Mouse (Mus musculus): ENCODE results near the gene Scube2. TPM values are rescaled to one million over a fixed set of nuclear protein-coding genes. Genes with fewer than 3 reads are reported as not detected.

Scube2 gene
- polyA plus RNA-seq, 1 experiment from 2014 or later: 1.3 TPM

DNA sequence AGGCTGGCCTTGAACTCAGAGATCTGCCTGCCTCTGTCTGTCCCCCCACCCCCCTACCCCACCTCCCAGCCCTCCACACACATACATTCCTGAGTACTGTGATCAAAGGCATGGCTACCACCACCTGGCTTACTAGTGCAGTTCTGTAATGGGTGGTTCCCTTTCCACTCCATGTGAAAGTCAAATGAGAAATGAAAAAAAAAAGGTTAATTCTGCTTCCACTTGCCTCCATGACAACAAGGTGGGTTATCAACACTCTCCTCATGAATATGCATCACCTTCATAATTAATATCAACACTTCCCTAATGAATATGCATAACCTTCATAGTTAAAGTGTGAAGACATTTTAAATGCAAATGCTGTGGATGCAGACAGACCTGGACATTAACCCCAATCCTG is 9.6 kb upstream of the Scube2 start:
- Histone ChIP-seq H3K27me3 (ENCODE audit: insufficient read depth, low read length) (no peaks in the 10 kb centered on the region), H3K36me3 (ENCODE audit: insufficient read depth) (no peaks in the 10 kb centered on the region), H3K4me2 (no peak overlapping the region), H3K4me1 (ENCODE audit: insufficient read depth) (no peaks in the 10 kb centered on the region), H3K9me3 (ENCODE audit: low read depth, low read length) (no peaks in the 10 kb centered on the region), H3K4me3 (ENCODE audit: low read depth, low read length) (no peak overlapping the region), H3K9ac (no peak overlapping the region), H3K27ac (ENCODE audit: low read depth) (no peak overlapping the region)
- ATAC-seq (ENCODE audit: insufficient read depth) (no peak), DNase-seq (no peak)
- TF ChIP-seq CTCF (IDR thresholded peaks at IDR 0.05; ENCODE audit: low read depth): no peak

DNA sequence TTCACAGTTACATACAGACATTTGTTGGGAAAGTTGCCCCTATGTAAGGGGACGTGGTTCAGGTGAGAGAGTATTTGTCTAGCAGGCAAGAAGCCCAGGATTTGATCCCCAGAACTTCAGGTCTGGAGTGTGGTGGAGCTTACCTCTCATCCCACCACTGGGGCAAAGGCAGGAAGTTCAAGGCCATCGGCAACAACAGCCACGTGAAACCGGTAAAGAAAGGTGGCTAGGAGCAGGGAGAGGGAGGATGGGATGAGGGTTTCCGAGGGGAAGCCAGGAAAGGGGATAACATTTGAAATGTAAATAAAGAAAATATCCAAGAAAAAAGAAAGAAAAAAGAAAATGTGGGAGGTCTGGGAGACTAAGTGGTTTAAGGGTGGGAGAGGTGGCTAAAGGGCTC is 7.7 kb upstream of the Scube2 start:
- H3K4me1 ChIP-seq (ENCODE audit: insufficient read depth): no peaks in the 10 kb centered on the region
- H3K4me2 ChIP-seq: no peak overlapping the region
- no peaks in the 10 kb centered on the region for H3K9me3 ChIP-seq (ENCODE audit: low read depth, low read length)
- ATAC-seq (ENCODE audit: insufficient read depth): no peak
- 33% methylated on average over 5 of the region's 5 CpGs for WGBS
- no peaks in the 10 kb centered on the region for H3K36me3 ChIP-seq (ENCODE audit: insufficient read depth)
- no peak for DNase-seq
- no peak overlapping the region for H3K9ac ChIP-seq
- H3K4me3 ChIP-seq (ENCODE audit: low read depth, low read length): no peak overlapping the region
- no peaks in the 10 kb centered on the region for H3K27me3 ChIP-seq (ENCODE audit: insufficient read depth, low read length)
- no peak overlapping the region for H3K27ac ChIP-seq (ENCODE audit: low read depth)
- no peak for TF ChIP-seq CTCF (IDR thresholded peaks at IDR 0.05; ENCODE audit: low read depth)

DNA sequence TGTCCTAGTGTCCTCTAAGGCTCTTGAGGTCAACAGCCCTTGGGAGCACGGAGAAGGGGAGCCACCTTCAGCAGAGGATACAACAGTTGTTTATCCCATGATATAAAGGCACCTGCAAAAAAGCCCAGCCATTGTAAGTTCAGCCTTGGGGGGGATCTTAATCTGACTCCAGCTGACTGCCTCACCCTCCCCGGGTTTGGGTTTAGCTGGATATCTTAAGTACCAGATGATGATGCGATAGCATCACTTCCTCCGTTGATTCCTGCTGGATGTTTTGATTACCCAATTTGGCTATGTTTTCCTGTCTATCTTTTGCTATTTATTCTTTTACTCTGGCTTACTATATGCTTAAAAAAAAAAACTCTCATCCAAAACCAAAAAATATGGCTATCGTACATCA is 5.8 kb upstream of the Scube2 start:
- H3K9me3 ChIP-seq (ENCODE audit: low read depth, low read length): no peaks in the 10 kb centered on the region
- no peak overlapping the region for H3K4me3 ChIP-seq (ENCODE audit: low read depth, low read length)
- no peak overlapping the region for H3K27ac ChIP-seq (ENCODE audit: low read depth)
- no peaks in the 10 kb centered on the region for H3K36me3 ChIP-seq (ENCODE audit: insufficient read depth)
- H3K9ac ChIP-seq: no peak overlapping the region
- no peaks in the 10 kb centered on the region for H3K4me1 ChIP-seq (ENCODE audit: insufficient read depth)
- DNase-seq (no peak), ATAC-seq (ENCODE audit: insufficient read depth) (no peak)
- no peak overlapping the region for H3K4me2 ChIP-seq
- 79% methylated on average over 5 of the region's 5 CpGs for WGBS
- no peaks in the 10 kb centered on the region for H3K27me3 ChIP-seq (ENCODE audit: insufficient read depth, low read length)
- TF ChIP-seq CTCF (IDR thresholded peaks at IDR 0.05; ENCODE audit: low read depth): no peak

DNA sequence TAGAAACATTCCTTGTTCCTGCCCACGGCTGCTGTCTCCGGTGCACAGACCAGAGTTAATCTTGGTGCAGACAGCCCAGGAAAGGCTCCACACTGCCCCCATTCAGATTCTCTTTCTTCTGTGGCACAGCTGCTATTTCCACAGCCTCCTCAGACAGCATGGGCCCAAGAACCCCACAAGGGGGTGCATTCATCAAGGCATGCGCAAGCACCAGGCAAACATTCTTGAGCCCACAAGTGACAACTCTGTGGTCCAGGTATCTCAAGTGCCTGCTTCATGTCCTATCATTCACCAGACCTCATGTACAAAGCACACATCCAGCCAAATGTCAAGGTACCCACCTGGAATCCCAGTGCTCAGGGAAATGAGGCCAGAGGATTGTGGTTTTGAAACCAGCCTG is 3.0 kb upstream of the Scube2 start:
- peak; percentile 69 for DNase-seq
- no peak overlapping the region for H3K27ac ChIP-seq (ENCODE audit: low read depth)
- H3K4me1 ChIP-seq (ENCODE audit: insufficient read depth): no peaks in the 10 kb centered on the region
- 28% methylated on average over 3 of the region's 3 CpGs for WGBS
- peaks cover 18% of the 10 kb centered on the region for H3K27me3 ChIP-seq (ENCODE audit: insufficient read depth, low read length)
- no peaks in the 10 kb centered on the region for H3K9me3 ChIP-seq (ENCODE audit: low read depth, low read length)
- no peak overlapping the region for H3K9ac ChIP-seq
- TF ChIP-seq CTCF (IDR thresholded peaks at IDR 0.05; ENCODE audit: low read depth): peak; percentile 67
- no peaks in the 10 kb centered on the region for H3K36me3 ChIP-seq (ENCODE audit: insufficient read depth)
- no peak overlapping the region for H3K4me3 ChIP-seq (ENCODE audit: low read depth, low read length)
- ATAC-seq (ENCODE audit: insufficient read depth): peak; percentile 55; the same call in 1 of the 2 replicates
- no peak overlapping the region for H3K4me2 ChIP-seq

DNA sequence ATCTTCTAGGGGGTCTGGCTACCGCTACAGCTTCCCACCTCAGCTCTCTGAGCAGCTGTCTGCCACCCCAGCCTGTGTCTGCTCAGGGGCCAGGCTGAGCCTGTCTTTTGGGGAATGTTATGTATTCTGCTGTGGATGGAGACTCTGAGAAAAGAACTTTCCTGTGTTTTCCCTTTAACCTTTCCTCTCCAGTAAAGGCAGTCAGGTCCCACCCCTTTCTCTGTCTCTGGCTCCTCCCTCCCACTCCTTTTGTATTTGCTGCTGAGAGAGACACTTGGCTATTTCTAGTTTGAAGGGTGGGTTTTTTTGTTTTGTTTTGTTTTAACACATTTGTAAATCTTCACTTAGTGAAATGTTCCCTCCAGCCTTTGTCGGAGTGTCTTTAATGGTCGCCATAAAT is 1.2 kb upstream of the Scube2 start:
- no peak for TF ChIP-seq CTCF (IDR thresholded peaks at IDR 0.05; ENCODE audit: low read depth)
- ATAC-seq (ENCODE audit: insufficient read depth) (no peak), DNase-seq (no peak)
- Histone ChIP-seq H3K27ac (ENCODE audit: low read depth) (no peak overlapping the region), H3K36me3 (ENCODE audit: insufficient read depth) (no peaks in the 10 kb centered on the region), H3K4me1 (ENCODE audit: insufficient read depth) (no peaks in the 10 kb centered on the region), H3K4me3 (ENCODE audit: low read depth, low read length) (no peak overlapping the region), H3K9ac (no peak overlapping the region), H3K27me3 (ENCODE audit: insufficient read depth, low read length) (peaks cover 18% of the 10 kb centered on the region), H3K4me2 (no peak overlapping the region), H3K9me3 (ENCODE audit: low read depth, low read length) (no peaks in the 10 kb centered on the region)
- WGBS: 71% methylated on average over 3 of the region's 3 CpGs

DNA sequence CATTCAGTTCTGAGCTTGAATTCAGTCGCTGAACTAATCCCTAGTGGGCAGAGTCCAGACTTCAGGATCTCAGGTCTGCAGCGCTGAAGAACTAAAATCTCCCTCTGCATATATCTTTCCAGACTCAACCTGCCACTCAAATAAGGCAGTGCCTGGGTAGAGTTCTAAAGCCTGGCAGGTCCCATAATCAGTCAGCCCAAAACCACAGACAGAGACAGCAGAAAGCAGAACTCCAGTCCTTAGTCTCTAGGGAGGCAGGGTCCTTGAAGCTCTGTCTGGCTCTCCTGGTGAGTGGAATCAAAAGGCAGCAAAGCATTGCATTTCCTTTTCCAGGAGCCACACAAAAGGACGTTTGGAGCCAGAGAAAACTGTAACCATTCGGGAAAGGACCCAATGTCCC is 1.9 kb downstream of the Scube2 start:
- ATAC-seq (ENCODE audit: insufficient read depth): no peak
- 31% methylated on average over 4 of the region's 4 CpGs for WGBS
- H3K4me3 ChIP-seq (ENCODE audit: low read depth, low read length): no peak overlapping the region

DNA sequence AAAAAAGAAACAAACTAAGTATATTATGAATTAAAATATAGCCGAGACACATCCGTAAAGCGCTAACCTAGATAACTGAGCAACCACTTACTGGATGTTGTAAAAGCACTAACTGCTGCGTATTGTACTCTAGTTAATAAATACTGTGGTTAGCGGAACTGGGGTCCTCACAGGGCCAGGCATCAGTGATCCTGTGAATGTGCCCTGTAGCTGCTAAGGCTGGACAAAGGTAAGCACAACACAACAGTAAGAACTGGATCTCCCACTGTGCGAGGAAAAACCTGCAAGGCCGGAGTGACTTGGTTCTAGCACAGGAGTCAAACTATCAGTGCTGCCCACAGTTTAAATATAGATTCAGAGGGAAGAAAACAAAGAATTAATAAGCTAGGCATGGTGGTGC is 5.3 kb downstream of the Scube2 start:
- no peak for ATAC-seq (ENCODE audit: insufficient read depth)
- H3K9me3 ChIP-seq (ENCODE audit: low read depth, low read length): no peaks in the 10 kb centered on the region
- peaks cover 5% of the 10 kb centered on the region; the same call in 1 of the 2 replicates for H3K4me1 ChIP-seq (ENCODE audit: insufficient read depth)
- TF ChIP-seq CTCF (IDR thresholded peaks at IDR 0.05; ENCODE audit: low read depth): no peak
- WGBS: 64% methylated on average over 7 of the region's 7 CpGs
- H3K36me3 ChIP-seq (ENCODE audit: insufficient read depth): no peaks in the 10 kb centered on the region
- H3K4me3 ChIP-seq (ENCODE audit: low read depth, low read length): no peak overlapping the region
- peaks cover 11% of the 10 kb centered on the region for H3K27me3 ChIP-seq (ENCODE audit: insufficient read depth, low read length)
- H3K4me2 ChIP-seq: no peak overlapping the region
- no peak for DNase-seq
- no peak overlapping the region for H3K27ac ChIP-seq (ENCODE audit: low read depth)
- no peak overlapping the region for H3K9ac ChIP-seq

More for the DNA sequence above, 1.9 kb downstream of the Scube2 start:
- DNase-seq: no peak
- no peaks in the 10 kb centered on the region for H3K36me3 ChIP-seq (ENCODE audit: insufficient read depth)
- H3K4me1 ChIP-seq (ENCODE audit: insufficient read depth): peaks cover 5% of the 10 kb centered on the region; the same call in 1 of the 2 replicates
- H3K9me3 ChIP-seq (ENCODE audit: low read depth, low read length): no peaks in the 10 kb centered on the region
- no peak overlapping the region for H3K27ac ChIP-seq (ENCODE audit: low read depth)
- no peak for TF ChIP-seq CTCF (IDR thresholded peaks at IDR 0.05; ENCODE audit: low read depth)
- H3K4me2 ChIP-seq: no peak overlapping the region
- H3K27me3 ChIP-seq (ENCODE audit: insufficient read depth, low read length): peaks cover 18% of the 10 kb centered on the region
- H3K9ac ChIP-seq: no peak overlapping the region

DNA sequence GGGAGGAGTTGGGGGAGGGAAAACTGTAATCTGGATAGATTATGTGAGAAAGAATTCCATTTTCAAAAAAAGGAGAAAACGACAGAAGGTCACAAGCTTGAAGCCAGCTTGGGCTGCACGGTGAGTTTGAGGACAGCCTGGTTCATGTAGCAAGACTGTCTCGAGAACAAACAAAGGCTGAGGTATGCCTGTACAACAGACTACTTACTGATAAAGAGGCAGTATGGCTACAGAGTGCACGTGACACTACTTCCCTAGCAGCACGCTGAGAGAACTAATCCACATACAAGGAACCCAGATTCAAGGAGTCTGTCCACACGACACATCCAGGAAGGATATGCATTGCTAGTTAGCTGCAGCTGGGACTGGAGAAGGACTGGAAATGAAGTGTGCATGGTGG is 6.1 kb downstream of the Scube2 start:
- peak; percentile 60; the same call in 1 of the 2 replicates for ATAC-seq (ENCODE audit: insufficient read depth)
- peak; percentile 44 for DNase-seq

More for the DNA sequence above, 6.1 kb downstream of the Scube2 start:
- TF ChIP-seq CTCF (IDR thresholded peaks at IDR 0.05; ENCODE audit: low read depth): no peak
- no peaks in the 10 kb centered on the region for H3K36me3 ChIP-seq (ENCODE audit: insufficient read depth)
- no peaks in the 10 kb centered on the region for H3K9me3 ChIP-seq (ENCODE audit: low read depth, low read length)
- no peak overlapping the region for H3K4me2 ChIP-seq
- H3K4me1 ChIP-seq (ENCODE audit: insufficient read depth): peaks cover 5% of the 10 kb centered on the region; the same call in 1 of the 2 replicates
- no peak overlapping the region for H3K9ac ChIP-seq
- H3K27ac ChIP-seq (ENCODE audit: low read depth): no peak overlapping the region
- H3K4me3 ChIP-seq (ENCODE audit: low read depth, low read length): no peak overlapping the region
- H3K27me3 ChIP-seq (ENCODE audit: insufficient read depth, low read length): peaks cover 3% of the 10 kb centered on the region; the same call in 1 of the 2 replicates
- WGBS: 12% methylated on average over 6 of the region's 6 CpGs

Data from lung, embryonic 14.5 days (tissue).